Mouse (Mus musculus): ENCODE results near the gene Mccc1. TPM values are rescaled to one million over a fixed set of nuclear protein-coding genes. Genes with fewer than 3 reads are reported as not detected.

Gene Mccc1
- 10 to 100 TPM; 25.9 to 26.9 TPM for total RNA-seq (2021)
- long read RNA-seq, experiment 1, transcript Mccc1-201 (19 exons, 2,455 nt): major isoform, 27 of 31 reads
- long read RNA-seq, experiment 1, partial matches to known transcripts: 0 of 31 reads
- long read RNA-seq, experiment 1, other reads (novel, unspliced or antisense): 4 of 31 reads
- long read RNA-seq, experiment 2, transcript Mccc1-201 (19 exons, 2,455 nt): major isoform, 27 of 43 reads
- long read RNA-seq, experiment 2, partial matches to known transcripts: 3 of 43 reads
- long read RNA-seq, experiment 2, other reads (novel, unspliced or antisense): 13 of 43 reads

GRCm38 (mm10) chr3:36000275-36001239 is at the start of gene Mccc1:
Gene Mccc1 (minus strand): TSS chr3:36000678.
- DNase-seq (ENCODE audit: low spot score in 2 of 2): peak; percentile 75 to 93

- DNase-seq (ENCODE audit: low spot score in 2 of 2): no peak
Measured at GRCm38 (mm10) chr3:36049106-36049505, 48.6 kb upstream of the Mccc1 start.

GRCm38 (mm10) chr3:36045086-36045485 is 44.6 kb upstream of the Mccc1 start:
- no peak for DNase-seq (ENCODE audit: low spot score in 2 of 2)

- no peak for DNase-seq (ENCODE audit: low spot score in 2 of 2)
Measured at GRCm38 (mm10) chr3:36044520-36044919, 44.0 kb upstream of the Mccc1 start.

- DNase-seq (ENCODE audit: low spot score in 2 of 2): no peak
Measured at GRCm38 (mm10) chr3:36031740-36032510, 31.4 kb upstream of the Mccc1 start.

GRCm38 (mm10) chr3:36029993-36030392 is 29.5 kb upstream of the Mccc1 start:
- DNase-seq (ENCODE audit: low spot score in 2 of 2): no peak

GRCm38 (mm10) chr3:36025732-36026131 is 25.3 kb upstream of the Mccc1 start:
- DNase-seq (ENCODE audit: low spot score in 2 of 2): no peak

- no peak for DNase-seq (ENCODE audit: low spot score in 2 of 2)
Measured at GRCm38 (mm10) chr3:36011239-36011638, 10.8 kb upstream of the Mccc1 start.

- DNase-seq (ENCODE audit: low spot score in 2 of 2): no peak
Measured at GRCm38 (mm10) chr3:36008411-36009154, 8.1 kb upstream of the Mccc1 start.

GRCm38 (mm10) chr3:36004028-36004895 is 3.8 kb upstream of the Mccc1 start:
- no peak for DNase-seq (ENCODE audit: low spot score in 2 of 2)

GRCm38 (mm10) chr3:35994552-35995531 is 5.6 kb downstream of the Mccc1 start:
- DNase-seq (ENCODE audit: low spot score in 2 of 2): no peak

GRCm38 (mm10) chr3:35990715-35991114 is 9.8 kb downstream of the Mccc1 start:
- DNase-seq (ENCODE audit: low spot score in 2 of 2): no peak

GRCm38 (mm10) chr3:35988031-35988430 is 12.4 kb downstream of the Mccc1 start:
- DNase-seq (ENCODE audit: low spot score in 2 of 2): no peak

- DNase-seq (ENCODE audit: low spot score in 2 of 2): no peak
Measured at GRCm38 (mm10) chr3:35986266-35986665, 14.2 kb downstream of the Mccc1 start.

- no peak for DNase-seq (ENCODE audit: low spot score in 2 of 2)
Measured at GRCm38 (mm10) chr3:35973551-35973950, 26.9 kb downstream of the Mccc1 start.

GRCm38 (mm10) chr3:35972985-35973384 is 27.5 kb downstream of the Mccc1 start:
- DNase-seq (ENCODE audit: low spot score in 2 of 2): no peak

- no peak for DNase-seq (ENCODE audit: low spot score in 2 of 2)
Measured at GRCm38 (mm10) chr3:35971149-35971548, 29.3 kb downstream of the Mccc1 start.

GRCm38 (mm10) chr3:35970441-35970840 is 30.0 kb downstream of the Mccc1 start:
- no peak for DNase-seq (ENCODE audit: low spot score in 2 of 2)

All from gastrocnemius, postnatal 4 days (tissue).